Mouse (Mus musculus): Measurements from ENCODE around the gene Chst8. TPM values are rescaled to one million over a fixed set of nuclear protein-coding genes. Genes with fewer than 3 reads are reported as not detected.

Gene Chst8
- total RNA-seq, 1 experiment = 2.7 TPM

DNA sequence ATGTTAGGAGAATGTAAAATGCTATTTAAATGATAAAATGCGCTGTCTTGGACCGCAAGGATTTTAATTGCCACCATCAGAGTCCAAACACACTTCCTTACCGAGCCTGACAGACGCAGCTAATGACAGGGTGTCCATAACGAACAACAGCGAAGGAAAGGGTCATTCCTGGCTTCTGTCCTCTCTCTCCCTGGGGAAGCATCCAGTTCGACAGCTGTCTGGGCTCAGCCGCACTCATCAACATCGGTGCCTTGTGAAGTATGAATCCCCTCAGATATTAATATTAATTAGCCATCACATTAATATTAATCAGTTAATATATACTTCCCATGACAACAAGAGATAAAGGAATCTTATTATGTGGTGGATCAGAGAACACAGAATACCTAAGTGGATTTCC lies 117.6 kb downstream of the Chst8 start:
- Histone ChIP-seq H3K4me3 (ENCODE audit: insufficient read depth in 1 of 2, low read depth in 1 of 2, low read length in 2 of 2, poor library complexity in 1 of 2, severe bottlenecking in 1 of 2) (no peak overlapping the region), H3K36me3 (ENCODE audit: control insufficient read depth, insufficient read depth, low read length, poor library complexity, severe bottlenecking) (no peaks in the 10 kb centered on the region), H3K9me3 (ENCODE audit: control insufficient read depth, insufficient read depth, low read depth, low read length) (no peaks in the 10 kb centered on the region), H3K4me1 (ENCODE audit: control insufficient read depth in 2 of 2, insufficient read depth in 2 of 2, low read length in 2 of 2, poor library complexity in 1 of 2) (peaks cover 0 to 11% of the 10 kb centered on the region in 2 experiments; a peak in 2 of 4 replicates), H3K9ac (ENCODE audit: insufficient read depth, low read depth, low read length, poor library complexity, severe bottlenecking) (no peak overlapping the region), H3K27ac (ENCODE audit: insufficient read depth, low read depth, low read length, poor library complexity, severe bottlenecking) (no peak overlapping the region)
- DNase-seq (ENCODE audit: low read depth, low spot score) = no peak
- TF ChIP-seq HCFC1 (IDR thresholded peaks at IDR 0.05; ENCODE audit: borderline replicate concordance, insufficient read depth, low read length) = no peak
- no peak for TF ChIP-seq CHD2 (IDR thresholded peaks at IDR 0.05; ENCODE audit: low read depth, low read length)
- no peak for TF ChIP-seq ZC3H11A (IDR thresholded peaks at IDR 0.05; ENCODE audit: borderline replicate concordance, low read depth, low read length)
- TF ChIP-seq MAFK (IDR thresholded peaks at IDR 0.05; ENCODE audit: insufficient read depth, low read depth, low read length) = no peak
- TF ChIP-seq ZNF384 (IDR thresholded peaks at IDR 0.05; ENCODE audit: low read depth, low read length) = no peak
- in situ Hi-C loops (cut with MboI; ENCODE audit: low sequenced_read_pairs in 2 of 2, unreplicated experiment in 2 of 2) = no loop called here

DNA sequence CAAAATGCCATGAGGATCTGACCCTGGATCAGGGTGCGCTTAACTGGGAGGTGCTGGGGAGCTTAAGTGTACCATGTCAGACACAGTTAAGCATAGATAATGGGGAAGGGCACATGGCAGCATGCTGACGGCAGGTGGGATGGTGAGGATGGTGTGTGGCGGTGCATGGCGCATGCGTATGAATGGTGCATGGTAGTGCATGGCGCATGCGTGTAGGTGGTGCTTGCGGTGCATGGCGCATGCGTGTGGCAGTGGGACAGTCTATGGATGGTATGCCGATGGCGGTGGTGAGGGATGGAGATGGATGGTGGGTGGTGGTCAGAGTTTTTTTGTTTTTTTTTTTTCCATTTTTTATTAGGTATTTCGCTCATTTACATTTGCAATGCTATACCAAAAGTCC lies 118.6 kb downstream of the Chst8 start:
- Histone ChIP-seq H3K27ac (ENCODE audit: insufficient read depth, low read depth, low read length, poor library complexity, severe bottlenecking) (no peak overlapping the region), H3K4me1 (ENCODE audit: control insufficient read depth in 2 of 2, insufficient read depth in 2 of 2, low read length in 2 of 2, poor library complexity in 1 of 2) (peaks cover 0 to 11% of the 10 kb centered on the region in 2 experiments; a peak in 2 of 4 replicates), H3K4me3 (ENCODE audit: insufficient read depth in 1 of 2, low read depth in 1 of 2, low read length in 2 of 2, poor library complexity in 1 of 2, severe bottlenecking in 1 of 2) (peak overlapping the region in 1 of 2 experiments; percentile 43; a peak in 1 of 4 replicates), H3K9me3 (ENCODE audit: control insufficient read depth, insufficient read depth, low read depth, low read length) (no peaks in the 10 kb centered on the region), H3K36me3 (ENCODE audit: control insufficient read depth, insufficient read depth, low read length, poor library complexity, severe bottlenecking) (no peaks in the 10 kb centered on the region), H3K9ac (ENCODE audit: insufficient read depth, low read depth, low read length, poor library complexity, severe bottlenecking) (no peak overlapping the region)
- in situ Hi-C loops (cut with MboI; ENCODE audit: low sequenced_read_pairs in 2 of 2, unreplicated experiment in 2 of 2) = no loop called here
- TF ChIP-seq ZC3H11A (IDR thresholded peaks at IDR 0.05; ENCODE audit: borderline replicate concordance, low read depth, low read length) = no peak
- no peak for TF ChIP-seq ZNF384 (IDR thresholded peaks at IDR 0.05; ENCODE audit: low read depth, low read length)
- no peak for TF ChIP-seq HCFC1 (IDR thresholded peaks at IDR 0.05; ENCODE audit: borderline replicate concordance, insufficient read depth, low read length)
- TF ChIP-seq CHD2 (IDR thresholded peaks at IDR 0.05; ENCODE audit: low read depth, low read length) = no peak
- no peak for TF ChIP-seq MAFK (IDR thresholded peaks at IDR 0.05; ENCODE audit: insufficient read depth, low read depth, low read length)
- no peak for DNase-seq (ENCODE audit: low read depth, low spot score)

DNA sequence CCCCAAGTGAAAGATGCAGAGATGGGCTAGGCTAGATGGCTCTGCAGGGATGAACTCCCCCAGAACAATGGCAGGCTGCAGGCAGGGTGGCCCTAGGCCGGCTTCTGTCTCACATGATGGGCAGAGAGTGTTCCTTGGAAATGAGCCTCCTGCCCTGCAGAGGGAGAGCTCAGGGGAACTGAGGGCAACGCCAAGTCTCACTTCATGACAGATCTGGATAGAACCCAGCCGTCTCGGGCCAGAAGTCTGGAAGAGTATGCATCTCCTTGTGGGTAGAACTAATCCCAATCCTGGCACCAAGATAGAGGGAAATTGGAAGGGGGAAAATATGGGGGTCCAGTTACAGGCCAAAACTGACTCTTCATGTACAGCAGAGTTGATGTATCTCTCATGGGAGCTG lies 119.4 kb downstream of the Chst8 start:
- Histone ChIP-seq H3K9ac (ENCODE audit: insufficient read depth, low read depth, low read length, poor library complexity, severe bottlenecking) (no peak overlapping the region), H3K4me3 (ENCODE audit: insufficient read depth in 1 of 2, low read depth in 1 of 2, low read length in 2 of 2, poor library complexity in 1 of 2, severe bottlenecking in 1 of 2) (no peak overlapping the region), H3K4me1 (ENCODE audit: control insufficient read depth in 2 of 2, insufficient read depth in 2 of 2, low read length in 2 of 2, poor library complexity in 1 of 2) (peaks cover 0 to 11% of the 10 kb centered on the region in 2 experiments; a peak in 2 of 4 replicates), H3K9me3 (ENCODE audit: control insufficient read depth, insufficient read depth, low read depth, low read length) (no peaks in the 10 kb centered on the region), H3K36me3 (ENCODE audit: control insufficient read depth, insufficient read depth, low read length, poor library complexity, severe bottlenecking) (no peaks in the 10 kb centered on the region), H3K27ac (ENCODE audit: insufficient read depth, low read depth, low read length, poor library complexity, severe bottlenecking) (no peak overlapping the region)
- no peak for TF ChIP-seq HCFC1 (IDR thresholded peaks at IDR 0.05; ENCODE audit: borderline replicate concordance, insufficient read depth, low read length)
- TF ChIP-seq ZNF384 (IDR thresholded peaks at IDR 0.05; ENCODE audit: low read depth, low read length) = no peak
- no peak for TF ChIP-seq MAFK (IDR thresholded peaks at IDR 0.05; ENCODE audit: insufficient read depth, low read depth, low read length)
- TF ChIP-seq ZC3H11A (IDR thresholded peaks at IDR 0.05; ENCODE audit: borderline replicate concordance, low read depth, low read length) = no peak
- no peak for TF ChIP-seq CHD2 (IDR thresholded peaks at IDR 0.05; ENCODE audit: low read depth, low read length)
- in situ Hi-C loops (cut with MboI; ENCODE audit: low sequenced_read_pairs in 2 of 2, unreplicated experiment in 2 of 2) = no loop called here
- no peak for DNase-seq (ENCODE audit: low read depth, low spot score)

DNA sequence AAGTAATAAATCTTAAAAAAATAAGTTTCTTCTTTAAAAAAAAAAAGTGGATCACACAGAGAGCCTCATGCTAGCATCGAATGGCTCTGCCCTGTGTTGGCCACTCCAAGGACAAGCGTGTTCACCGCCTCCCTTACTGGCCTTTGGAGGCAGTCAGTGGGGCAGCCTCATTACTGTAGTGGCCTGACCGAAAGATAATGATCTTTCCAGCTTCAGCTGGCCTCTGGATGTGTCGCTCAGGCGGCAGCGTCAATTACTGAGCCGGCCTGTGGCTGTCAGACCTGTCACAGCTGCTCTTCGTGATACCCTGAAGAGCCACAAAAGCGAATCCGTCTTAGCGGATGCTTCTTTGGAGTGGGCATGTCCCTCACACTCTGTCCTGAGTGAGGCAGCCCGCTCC lies 122.4 kb downstream of the Chst8 start:
- Histone ChIP-seq H3K4me3 (ENCODE audit: insufficient read depth in 1 of 2, low read depth in 1 of 2, low read length in 2 of 2, poor library complexity in 1 of 2, severe bottlenecking in 1 of 2) (no peak overlapping the region), H3K36me3 (ENCODE audit: control insufficient read depth, insufficient read depth, low read length, poor library complexity, severe bottlenecking) (no peaks in the 10 kb centered on the region), H3K4me1 (ENCODE audit: control insufficient read depth in 2 of 2, insufficient read depth in 2 of 2, low read length in 2 of 2, poor library complexity in 1 of 2) (peaks cover 0 to 2% of the 10 kb centered on the region in 2 experiments; a peak in 1 of 4 replicates), H3K9me3 (ENCODE audit: control insufficient read depth, insufficient read depth, low read depth, low read length) (no peaks in the 10 kb centered on the region), H3K9ac (ENCODE audit: insufficient read depth, low read depth, low read length, poor library complexity, severe bottlenecking) (no peak overlapping the region), H3K27ac (ENCODE audit: insufficient read depth, low read depth, low read length, poor library complexity, severe bottlenecking) (no peak overlapping the region)
- in situ Hi-C loops (cut with MboI; ENCODE audit: low sequenced_read_pairs in 2 of 2, unreplicated experiment in 2 of 2) = no loop called here
- TF ChIP-seq ZNF384 (IDR thresholded peaks at IDR 0.05; ENCODE audit: low read depth, low read length) = no peak
- TF ChIP-seq HCFC1 (IDR thresholded peaks at IDR 0.05; ENCODE audit: borderline replicate concordance, insufficient read depth, low read length) = no peak
- no peak for TF ChIP-seq ZC3H11A (IDR thresholded peaks at IDR 0.05; ENCODE audit: borderline replicate concordance, low read depth, low read length)
- TF ChIP-seq MAFK (IDR thresholded peaks at IDR 0.05; ENCODE audit: insufficient read depth, low read depth, low read length) = no peak
- TF ChIP-seq CHD2 (IDR thresholded peaks at IDR 0.05; ENCODE audit: low read depth, low read length) = no peak
- no peak for DNase-seq (ENCODE audit: low read depth, low spot score)

DNA sequence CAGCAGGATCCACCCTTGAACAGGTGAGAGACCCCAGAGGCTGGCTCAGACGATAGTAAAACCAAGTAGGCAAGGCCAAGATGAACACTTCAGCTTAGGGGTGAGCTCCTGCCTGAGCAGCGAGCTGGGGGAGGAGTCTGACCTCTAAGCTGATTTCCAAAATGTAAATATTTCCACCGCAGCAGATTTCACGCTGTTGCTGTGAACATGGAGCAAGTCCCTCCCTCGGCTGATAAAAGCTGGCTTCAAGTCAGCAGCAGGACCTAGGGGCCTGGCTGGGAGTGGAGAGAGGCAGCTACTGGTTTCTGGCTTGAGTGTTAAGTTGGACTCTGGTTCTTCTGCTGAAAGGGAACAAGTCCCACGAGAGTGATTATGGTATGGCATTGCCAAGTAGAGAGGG lies 123.5 kb downstream of the Chst8 start:
- no peaks in the 10 kb centered on the region for H3K36me3 ChIP-seq (ENCODE audit: control insufficient read depth, insufficient read depth, low read length, poor library complexity, severe bottlenecking)
- no peak for DNase-seq (ENCODE audit: low read depth, low spot score)
- TF ChIP-seq MAFK (IDR thresholded peaks at IDR 0.05; ENCODE audit: insufficient read depth, low read depth, low read length) = no peak
- no peak for TF ChIP-seq ZC3H11A (IDR thresholded peaks at IDR 0.05; ENCODE audit: borderline replicate concordance, low read depth, low read length)
- TF ChIP-seq ZNF384 (IDR thresholded peaks at IDR 0.05; ENCODE audit: low read depth, low read length) = no peak
- TF ChIP-seq HCFC1 (IDR thresholded peaks at IDR 0.05; ENCODE audit: borderline replicate concordance, insufficient read depth, low read length) = no peak
- TF ChIP-seq CHD2 (IDR thresholded peaks at IDR 0.05; ENCODE audit: low read depth, low read length) = no peak
- in situ Hi-C loops (cut with MboI; ENCODE audit: low sequenced_read_pairs in 2 of 2, unreplicated experiment in 2 of 2) = no loop called here
- H3K9ac ChIP-seq (ENCODE audit: insufficient read depth, low read depth, low read length, poor library complexity, severe bottlenecking) = no peak overlapping the region
- H3K4me1 ChIP-seq (ENCODE audit: control insufficient read depth in 2 of 2, insufficient read depth in 2 of 2, low read length in 2 of 2, poor library complexity in 1 of 2) = peaks cover 0 to 2% of the 10 kb centered on the region in 2 experiments; a peak in 1 of 4 replicates
- H3K9me3 ChIP-seq (ENCODE audit: control insufficient read depth, insufficient read depth, low read depth, low read length) = no peaks in the 10 kb centered on the region
- H3K27ac ChIP-seq (ENCODE audit: insufficient read depth, low read depth, low read length, poor library complexity, severe bottlenecking) = no peak overlapping the region
- H3K4me3 ChIP-seq (ENCODE audit: insufficient read depth in 1 of 2, low read depth in 1 of 2, low read length in 2 of 2, poor library complexity in 1 of 2, severe bottlenecking in 1 of 2) = no peak overlapping the region
